Mouse (Mus musculus) embryonic facial prominence, embryonic 11.5 days (tissue): ENCODE measurements around the gene Lmnb2. TPM values are rescaled to one million over a fixed set of nuclear protein-coding genes. Genes with fewer than 3 reads are reported as not detected.

Experiments
- ATAC-seq: fragments of 200-750 bp; cut with Nextera tagmentation; replicated peaks from 2 replicates; pipeline ENCODE4 v1.8.0; 2017; ENCODE audit warnings: low read depth; ENCODE audit not compliant: insufficient number of reproducible peaks, low FRiP score, low TSS enrichment
- DNase-seq: peaks from one replicate; pipeline ENCODE4 v3.0.0-alpha.2; 2015; ENCODE audit warnings: low spot score
- H3K27ac ChIP-seq: fragments of 300-500 bp; sonication (generic); replicated peaks from 2 replicates; pipeline ENCODE4 v1.5.1; 2014; ENCODE audit warnings: mild to moderate bottlenecking, low read depth, low read length, control low read depth
- H3K27me3 ChIP-seq: fragments of 300-500 bp; sonication (generic); 2 replicates; pipeline ENCODE4 v1.6.1; 2014; ENCODE audit warnings: mild to moderate bottlenecking, low read length, moderate library complexity, mixed read lengths; ENCODE audit not compliant: control insufficient read depth, insufficient read depth
- H3K36me3 ChIP-seq: fragments of 300-500 bp; sonication (generic); replicated peaks from 2 replicates; pipeline ENCODE4 v1.6.1; 2014; ENCODE audit warnings: low read depth, mild to moderate bottlenecking, low read length, moderate library complexity, mixed read lengths; ENCODE audit not compliant: control insufficient read depth, insufficient read depth
- H3K4me1 ChIP-seq: fragments of 300-500 bp; sonication (generic); 2 replicates; pipeline ENCODE4 v1.6.1; 2014; ENCODE audit warnings: low read length, mixed read lengths; ENCODE audit not compliant: control insufficient read depth, insufficient read depth
- H3K4me2 ChIP-seq: fragments of 300-500 bp; sonication (generic); 2 replicates; pipeline ENCODE4 v1.6.1; 2014; ENCODE audit warnings: low read depth, mild to moderate bottlenecking, control low read depth, low read length, moderate library complexity
- H3K4me3 ChIP-seq: fragments of 300-500 bp; sonication (generic); 2 replicates; pipeline ENCODE4 v1.5.1; 2014; ENCODE audit warnings: low read depth, low read length, control low read depth
- H3K9ac ChIP-seq: fragments of 300-500 bp; sonication (generic); replicated peaks from 2 replicates; pipeline ENCODE4 v1.6.1; 2014; ENCODE audit warnings: mild to moderate bottlenecking, control low read depth, low read length
- H3K9me3 ChIP-seq: fragments of 300-500 bp; sonication (generic); replicated peaks from 2 replicates; pipeline ENCODE4 v1.6.1; 2016; ENCODE audit warnings: mild to moderate bottlenecking, low read length, inconsistent platforms, mixed read lengths; ENCODE audit not compliant: control insufficient read depth
- WGBS: fragments of 180-500 bp; shearing (Covaris S2); extraction: QIAGEN DNeasy Blood & Tissue Kit; methylation state at CpG from one replicate; pipeline ENCODE4 v1.1.7; 2014; 5-methylcytosine and 5-hydroxymethylcytosine counted together
- polyA plus RNA-seq: library from polyadenylated mRNA; unstranded; fragments of >200 nt; fragmentation: Nextera tagmentation; extraction: Ambion mirVana; gene quantifications from 2 replicates; pipeline ENCODE4 v1.2.1, GENCODE M21; 2014

The Lmnb2 gene
- polyA plus RNA-seq, 1 experiment from 2014 or later = 18.4 TPM

GRCm38 (mm10) chr10:80936135-80936809 lies 18.2 kb upstream of the Lmnb2 start:
- H3K9me3 ChIP-seq = no peaks in the 10 kb centered on the region
- H3K27ac ChIP-seq = peak overlapping the region; percentile 68
- peak; percentile 77 for DNase-seq
- peak; percentile 22; the same call in 1 of the 2 replicates for ATAC-seq
- peak overlapping the region; percentile 28 for H3K4me3 ChIP-seq
- 1% methylated on average over 35 of the region's 37 CpGs for WGBS
- peaks cover 38% of the 10 kb centered on the region for H3K4me1 ChIP-seq
- H3K4me2 ChIP-seq = peak overlapping the region; percentile 58
- no peaks in the 10 kb centered on the region for H3K36me3 ChIP-seq
- H3K9ac ChIP-seq = peak overlapping the region; percentile 46
- H3K27me3 ChIP-seq = peaks cover 36% of the 10 kb centered on the region

DNA sequence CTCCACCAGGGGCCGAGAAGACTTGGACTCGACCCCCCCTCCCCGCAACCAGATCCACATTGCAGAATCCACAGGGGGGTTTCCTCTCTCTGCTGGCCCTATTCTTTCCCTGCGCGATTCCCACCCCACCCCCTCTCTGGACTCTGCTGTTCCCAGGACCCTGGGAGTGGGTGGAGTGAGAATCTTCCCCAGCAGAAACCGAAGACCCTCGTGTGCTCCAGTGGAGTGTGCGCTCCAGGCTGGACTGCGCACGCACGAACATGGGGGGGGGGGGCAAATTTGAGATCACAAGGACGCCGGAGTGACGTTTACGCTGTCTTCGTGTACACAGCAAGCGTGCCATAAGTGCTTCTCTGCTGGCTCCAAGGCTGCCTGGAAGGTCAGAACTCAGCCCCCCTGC lies 17.7 kb upstream of the Lmnb2 start:
- H3K27ac ChIP-seq = no peak overlapping the region
- no peaks in the 10 kb centered on the region for H3K36me3 ChIP-seq
- DNase-seq = peak; percentile 54
- H3K4me1 ChIP-seq = peaks cover 37% of the 10 kb centered on the region
- WGBS = 1% methylated on average over 16 of the region's 17 CpGs
- no peak for ATAC-seq
- H3K9ac ChIP-seq = no peak overlapping the region
- peaks cover 41% of the 10 kb centered on the region for H3K27me3 ChIP-seq
- peak overlapping the region; percentile 58 for H3K4me2 ChIP-seq
- no peak overlapping the region for H3K4me3 ChIP-seq
- no peaks in the 10 kb centered on the region for H3K9me3 ChIP-seq

GRCm38 (mm10) chr10:80935241-80935640 lies 17.2 kb upstream of the Lmnb2 start:
- WGBS = 15% methylated on average over 3 of the region's 3 CpGs
- Histone ChIP-seq H3K4me3 (no peak overlapping the region), H3K36me3 (no peaks in the 10 kb centered on the region), H3K4me1 (peaks cover 34% of the 10 kb centered on the region), H3K4me2 (no peak overlapping the region; the same call in 1 of the 2 replicates), H3K27ac (no peak overlapping the region), H3K9ac (no peak overlapping the region), H3K9me3 (no peaks in the 10 kb centered on the region), H3K27me3 (peaks cover 43% of the 10 kb centered on the region)
- DNase-seq (no peak), ATAC-seq (no peak)

GRCm38 (mm10) chr10:80934136-80934985 lies 16.3 kb upstream of the Lmnb2 start:
- H3K27ac ChIP-seq = no peak overlapping the region
- no peak overlapping the region for H3K4me2 ChIP-seq
- peaks cover 36% of the 10 kb centered on the region for H3K4me1 ChIP-seq
- no peak overlapping the region for H3K9ac ChIP-seq
- no peaks in the 10 kb centered on the region for H3K36me3 ChIP-seq
- ATAC-seq = no peak
- DNase-seq = no peak
- WGBS = 39% methylated on average over 14 of the region's 14 CpGs
- no peak overlapping the region for H3K4me3 ChIP-seq
- no peaks in the 10 kb centered on the region for H3K9me3 ChIP-seq
- H3K27me3 ChIP-seq = peaks cover 44% of the 10 kb centered on the region

GRCm38 (mm10) chr10:80933421-80933979 lies 15.5 kb upstream of the Lmnb2 start:
- no peaks in the 10 kb centered on the region for H3K36me3 ChIP-seq
- 2% methylated on average over 21 of the region's 21 CpGs for WGBS
- H3K27ac ChIP-seq = no peak overlapping the region
- H3K4me1 ChIP-seq = peaks cover 32% of the 10 kb centered on the region
- ATAC-seq = no peak
- no peak for DNase-seq
- H3K4me3 ChIP-seq = peak overlapping the region; percentile 16; the same call in 1 of the 2 replicates
- peak overlapping the region; percentile 37; the same call in 1 of the 2 replicates for H3K4me2 ChIP-seq
- H3K9me3 ChIP-seq = no peaks in the 10 kb centered on the region
- H3K27me3 ChIP-seq = peaks cover 44% of the 10 kb centered on the region
- H3K9ac ChIP-seq = 0 out of 2 replicates have a peak overlapping the region, but pooled peaks have one; percentile 9

GRCm38 (mm10) chr10:80932700-80933420 lies 14.8 kb upstream of the Lmnb2 start:
- peaks cover 31% of the 10 kb centered on the region for H3K4me1 ChIP-seq
- DNase-seq = no peak
- ATAC-seq = no peak
- peaks cover 44% of the 10 kb centered on the region for H3K27me3 ChIP-seq
- peak overlapping the region; percentile 35 for H3K4me2 ChIP-seq
- no peaks in the 10 kb centered on the region for H3K9me3 ChIP-seq
- peak overlapping the region; percentile 16; the same call in 1 of the 2 replicates for H3K4me3 ChIP-seq
- peak overlapping the region; percentile 27 for H3K9ac ChIP-seq
- no peaks in the 10 kb centered on the region for H3K36me3 ChIP-seq
- WGBS = under 1% methylated on average over 17 of the region's 17 CpGs
- H3K27ac ChIP-seq = no peak overlapping the region

DNA sequence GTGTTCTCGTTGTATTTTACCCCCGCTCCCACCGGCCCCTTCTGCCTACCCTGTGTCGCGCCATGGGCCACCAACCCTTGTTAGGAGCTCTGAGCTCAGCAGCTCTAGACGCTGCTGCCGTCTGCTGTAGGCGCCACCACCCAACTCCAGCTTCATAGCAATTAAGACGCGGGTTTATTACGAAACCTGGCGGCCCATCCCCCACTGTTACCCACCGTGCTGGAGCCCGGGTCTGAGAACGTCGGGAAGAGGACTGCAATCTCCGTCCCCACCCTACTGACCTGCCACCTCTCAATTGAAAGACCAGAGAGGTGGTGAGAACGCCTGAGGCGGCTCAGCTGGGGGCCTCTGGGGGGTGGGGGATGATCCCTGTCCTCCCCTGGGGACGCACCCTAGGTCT lies 14.2 kb upstream of the Lmnb2 start:
- ATAC-seq (no peak), DNase-seq (peak; percentile 58)
- no peaks in the 10 kb centered on the region for H3K9me3 ChIP-seq
- WGBS = under 1% methylated on average over 20 of the region's 20 CpGs
- H3K27me3 ChIP-seq = peaks cover 42% of the 10 kb centered on the region
- H3K36me3 ChIP-seq = no peaks in the 10 kb centered on the region
- H3K27ac ChIP-seq = no peak overlapping the region
- H3K9ac ChIP-seq = peak overlapping the region; percentile 27; the same call in 1 of the 2 replicates
- H3K4me1 ChIP-seq = peaks cover 24% of the 10 kb centered on the region
- peak overlapping the region; percentile 35 for H3K4me2 ChIP-seq
- peak overlapping the region; percentile 16 for H3K4me3 ChIP-seq
